Mouse (Mus musculus) lung, postnatal 0 days (tissue): ENCODE results near the gene Cetn3. TPM values are rescaled to one million over a fixed set of nuclear protein-coding genes. Genes with fewer than 3 reads are reported as not detected.

Experiments
- ATAC-seq: fragments of 200-750 bp; cut with Nextera tagmentation; 2 replicates; pipeline ENCODE4 v1.8.0; 2017; ENCODE audit warnings: moderate library complexity
- DNase-seq: peaks from one replicate; pipeline ENCODE4 v3.0.0-alpha.2; 2016; ENCODE audit warnings: low spot score
- H3K27ac ChIP-seq: fragments of 300-500 bp; sonication (generic); 2 replicates; pipeline ENCODE4 v1.5.1; 2014; ENCODE audit warnings: antibody characterized with exemption, mild to moderate bottlenecking, low read length, mixed read lengths
- H3K27me3 ChIP-seq: fragments of 300-500 bp; sonication (generic); replicated peaks from 2 replicates; pipeline ENCODE4 v1.6.1; 2014; ENCODE audit warnings: low read length, mixed read lengths; ENCODE audit not compliant: insufficient read depth
- H3K36me3 ChIP-seq: fragments of 300-500 bp; sonication (generic); 2 replicates; pipeline ENCODE4 v1.6.1; 2014; ENCODE audit warnings: low read length, mixed read lengths; ENCODE audit not compliant: insufficient read depth
- H3K4me1 ChIP-seq: fragments of 300-500 bp; sonication (generic); 2 replicates; pipeline ENCODE4 v1.6.1; 2014; ENCODE audit warnings: antibody characterized with exemption, low read depth, low read length, mixed read lengths; ENCODE audit not compliant: insufficient read depth
- H3K4me2 ChIP-seq: fragments of 300-500 bp; sonication (generic); replicated peaks from 2 replicates; pipeline ENCODE4 v1.6.1; 2014; ENCODE audit warnings: low read depth, mild to moderate bottlenecking, low read length, moderate library complexity, mixed read lengths
- H3K4me3 ChIP-seq: fragments of 300-500 bp; sonication (generic); 2 replicates; pipeline ENCODE4 v1.5.1; 2014; ENCODE audit warnings: low read depth, low read length
- H3K9ac ChIP-seq: fragments of 300-500 bp; sonication (generic); replicated peaks from 2 replicates; pipeline ENCODE4 v1.6.1; 2014; ENCODE audit warnings: low read depth, mild to moderate bottlenecking
- H3K9me3 ChIP-seq: fragments of 300-500 bp; sonication (generic); 2 replicates; pipeline ENCODE4 v1.6.1; 2016; ENCODE audit warnings: low read length, mixed read lengths
- CTCF ChIP-seq: IDR thresholded peaks from 2 replicates; pipeline ENCODE4 v1.5.1; 2016; ENCODE audit warnings: antibody characterized with exemption, mild to moderate bottlenecking
- EP300 ChIP-seq: IDR thresholded peaks from 2 replicates; pipeline ENCODE4 v1.6.1; 2016; ENCODE audit warnings: antibody characterized with exemption, mild to moderate bottlenecking, control low read depth
- WGBS: fragments of 180-500 bp; shearing (Covaris S2); extraction: QIAGEN DNeasy Blood & Tissue Kit; methylation state at CpG from one replicate; pipeline ENCODE4 v1.1.7; 2014; 5-methylcytosine and 5-hydroxymethylcytosine counted together
- polyA plus RNA-seq: library from polyadenylated mRNA; unstranded; fragments of >200 nt; fragmentation: Nextera tagmentation; extraction: Ambion mirVana; gene quantifications from 2 replicates; pipeline ENCODE4 v1.2.1, GENCODE M21; 2015

The Cetn3 gene
- polyA plus RNA-seq, 1 experiment from 2014 or later = 185 TPM

DNA sequence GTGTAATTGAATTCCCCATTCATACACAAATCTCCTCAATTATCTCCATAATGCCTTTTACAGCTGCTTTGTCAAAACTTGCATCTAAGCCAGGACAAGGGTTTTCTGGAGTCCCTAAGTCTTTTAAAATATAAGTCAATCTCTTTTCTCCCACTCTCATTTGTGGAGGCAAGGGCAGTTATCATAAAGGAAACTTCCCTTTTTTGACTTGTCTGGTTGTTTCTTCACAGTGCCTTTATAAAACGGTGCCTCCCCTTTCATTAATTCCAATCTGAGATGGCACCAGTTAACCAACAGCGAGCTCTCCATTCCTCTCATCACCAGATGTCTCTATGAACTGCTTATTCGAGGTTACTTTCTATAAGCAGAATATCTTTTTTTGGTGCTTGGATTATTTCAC is 6.7 kb upstream of the Cetn3 start:
- H3K9me3 ChIP-seq = no peaks in the 10 kb centered on the region
- H3K4me3 ChIP-seq = no peak overlapping the region
- H3K27me3 ChIP-seq = no peaks in the 10 kb centered on the region
- no peak overlapping the region for H3K4me2 ChIP-seq
- DNase-seq (no peak), ATAC-seq (no peak)
- TF ChIP-seq EP300 = no peak
- no peak for TF ChIP-seq CTCF
- no peak overlapping the region for H3K27ac ChIP-seq
- 70% methylated on average over 3 of the region's 3 CpGs for WGBS
- H3K9ac ChIP-seq = no peak overlapping the region
- no peaks in the 10 kb centered on the region for H3K4me1 ChIP-seq
- H3K36me3 ChIP-seq = no peaks in the 10 kb centered on the region

GRCm38 (mm10) chr13:81782475-81782874 is 402 bp upstream of the Cetn3 start:
- no peak for ATAC-seq
- TF ChIP-seq EP300 (no peak), CTCF (no peak)
- WGBS = 26% methylated on average over 9 of the region's 9 CpGs

GRCm38 (mm10) chr13:81783405-81784342 is 797 bp downstream of the Cetn3 start:
- DNase-seq (peak; percentile 98), ATAC-seq (peak; percentile 97)
- Histone ChIP-seq H3K27me3 (no peaks in the 10 kb centered on the region), H3K4me2 (peak overlapping the region; percentile 58), H3K4me3 (peak overlapping the region; percentile 76), H3K36me3 (peaks cover 5% of the 10 kb centered on the region; the same call in 1 of the 2 replicates), H3K4me1 (0 out of 2 replicates have a peak, but pooled peaks cover 2% of the 10 kb centered on the region), H3K9ac (peak overlapping the region; percentile 46), H3K9me3 (no peaks in the 10 kb centered on the region), H3K27ac (peak overlapping the region; percentile 98)
- under 1% methylated on average over 54 of the region's 62 CpGs for WGBS
- peak; percentile 51 for TF ChIP-seq EP300
- no peak for TF ChIP-seq CTCF

More at GRCm38 (mm10) chr13:81782475-81782874, 402 bp upstream of the Cetn3 start:
- Histone ChIP-seq H3K4me1 (0 out of 2 replicates have a peak, but pooled peaks cover 2% of the 10 kb centered on the region), H3K9me3 (no peaks in the 10 kb centered on the region), H3K4me3 (peak overlapping the region; percentile 76), H3K27me3 (no peaks in the 10 kb centered on the region), H3K36me3 (0 out of 2 replicates have a peak, but pooled peaks cover 4% of the 10 kb centered on the region), H3K27ac (peak overlapping the region; percentile 44; the same call in 1 of the 2 replicates), H3K9ac (peak overlapping the region; percentile 46), H3K4me2 (peak overlapping the region; percentile 58)
- DNase-seq = no peak

DNA sequence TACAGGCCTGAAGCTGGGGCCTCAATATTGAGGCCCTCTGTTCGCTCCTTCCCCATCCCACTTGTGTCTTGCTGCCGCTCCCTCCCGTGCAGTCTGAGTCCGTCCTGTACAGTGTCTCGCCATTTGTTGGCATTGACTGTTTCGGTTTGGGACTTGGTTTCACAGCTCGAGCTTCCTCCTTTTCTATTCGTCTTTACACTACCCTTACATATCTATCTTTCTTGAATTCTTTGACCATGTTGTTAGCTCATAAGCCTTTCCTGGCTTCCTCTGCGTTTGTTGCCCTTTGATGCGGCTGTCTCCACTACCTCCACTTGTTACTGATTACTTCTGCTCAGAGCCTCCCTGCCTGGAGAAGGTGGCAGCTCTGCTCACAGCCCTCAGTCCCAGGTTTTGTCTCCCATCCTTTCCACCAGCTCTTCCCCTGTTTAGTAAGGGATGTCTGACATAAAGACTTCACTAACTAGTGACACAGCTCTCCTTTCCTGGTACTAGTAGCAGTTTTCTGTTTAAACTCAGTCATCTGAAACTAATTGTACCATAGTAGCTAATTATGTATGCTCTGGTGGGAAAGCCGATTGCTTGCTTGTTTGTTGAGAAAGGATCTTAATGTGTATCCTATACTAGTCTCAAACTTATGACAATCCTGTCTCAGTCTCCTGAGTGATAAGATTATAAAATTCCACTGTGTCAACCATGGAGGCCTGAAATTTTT is 3.0 kb downstream of the Cetn3 start:
- ATAC-seq = no peak
- Histone ChIP-seq H3K4me1 (0 out of 2 replicates have a peak, but pooled peaks cover 2% of the 10 kb centered on the region), H3K9me3 (no peaks in the 10 kb centered on the region), H3K9ac (no peak overlapping the region), H3K4me2 (no peak overlapping the region), H3K27me3 (no peaks in the 10 kb centered on the region), H3K36me3 (peaks cover 11% of the 10 kb centered on the region; the same call in 1 of the 2 replicates), H3K27ac (no peak overlapping the region), H3K4me3 (no peak overlapping the region)
- no peak for DNase-seq
- TF ChIP-seq EP300 = no peak
- no peak for TF ChIP-seq CTCF
- WGBS = 88% methylated on average over 11 of the region's 11 CpGs

DNA sequence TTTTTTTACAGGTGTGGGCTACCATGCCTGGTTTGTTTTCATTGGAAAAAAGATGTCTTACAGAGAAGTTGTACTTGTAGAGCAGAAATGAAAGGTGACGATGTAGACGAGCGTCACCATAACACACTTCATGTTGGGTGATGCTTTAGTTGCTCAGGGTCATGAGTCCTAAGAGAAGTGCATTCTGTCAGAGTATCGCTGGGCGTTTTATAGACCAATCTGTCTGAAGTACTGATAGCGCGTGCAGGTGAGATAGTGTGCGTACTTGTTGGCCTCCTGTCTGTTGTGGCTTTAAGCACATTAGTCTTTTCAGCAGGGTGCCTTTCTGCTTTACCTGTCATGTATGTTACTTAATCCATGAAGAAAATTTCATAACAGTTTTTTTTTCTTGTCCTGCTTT is 7.3 kb downstream of the Cetn3 start:
- no peak overlapping the region for H3K4me3 ChIP-seq
- 87% methylated on average over 8 of the region's 8 CpGs for WGBS
- no peak overlapping the region for H3K4me2 ChIP-seq
- no peaks in the 10 kb centered on the region for H3K27me3 ChIP-seq
- ATAC-seq (no peak), DNase-seq (no peak)
- H3K9ac ChIP-seq = no peak overlapping the region
- TF ChIP-seq EP300 = no peak
- no peak for TF ChIP-seq CTCF
- H3K4me1 ChIP-seq = no peaks in the 10 kb centered on the region
- H3K9me3 ChIP-seq = no peaks in the 10 kb centered on the region
- H3K27ac ChIP-seq = no peak overlapping the region
- peaks cover 11% of the 10 kb centered on the region; the same call in 1 of the 2 replicates for H3K36me3 ChIP-seq

- ATAC-seq = no peak
- no peak overlapping the region for H3K9ac ChIP-seq
- H3K4me3 ChIP-seq = no peak overlapping the region
- no peaks in the 10 kb centered on the region for H3K9me3 ChIP-seq
- WGBS = 24% methylated on average over 8 of the region's 8 CpGs
- TF ChIP-seq CTCF = no peak
- TF ChIP-seq EP300 = no peak
- H3K27me3 ChIP-seq = no peaks in the 10 kb centered on the region
- no peak for DNase-seq
- no peak overlapping the region for H3K27ac ChIP-seq
- H3K4me1 ChIP-seq = no peaks in the 10 kb centered on the region
- H3K4me2 ChIP-seq = no peak overlapping the region
- H3K36me3 ChIP-seq = peaks cover 11% of the 10 kb centered on the region; the same call in 1 of the 2 replicates
These were observed 9.0 kb downstream of the Cetn3 start for GRCm38 (mm10) chr13:81791861-81792260.
